Mouse (Mus musculus): Measurements from ENCODE around the gene Marc1.

- TF ChIP-seq POLR2A (IDR thresholded peaks at IDR 0.05; ENCODE audit: control insufficient read depth, low read depth, low read length): no peak
- TF ChIP-seq CTCF (IDR thresholded peaks at IDR 0.05; ENCODE audit: control insufficient read depth, insufficient read depth, insufficient replicate concordance, low read depth, low read length): no peak
Observed at GRCm38 (mm10) chr1:184763866-184764265, 47.2 kb downstream of the Marc1 start.

Data from testis, adult 2 months (tissue).